19 mouse cellular contexts compared by ENCODE assay signal in genomic region chr5:91368061-91368565, GRCm38 (mm10). TPM values are rescaled to one million over a fixed set of nuclear protein-coding genes. Genes with fewer than 3 reads are reported as not detected.
DNase-seq lines count a peak whose midpoint lies in the region; ATAC-seq and TF ChIP-seq lines count a peak whose summit lies in the region.
"Had no signal": no experiment of that assay in that cellular context is flagged by ENCODE, and none has a peak within 500 bp of the region (broad histone marks: within the 10 kb centered on the region; RNA-seq: fewer than 3 reads in every experiment).

No protein-coding gene starts in this region.

- no peaks in the 10 kb centered on the region for H3K27me3 ChIP-seq in hindbrain, postnatal 0 days (ENCODE audit: insufficient read depth, low read length)
- H3K27me3 ChIP-seq in hindbrain, embryonic 12.5 days, result no peaks in the 10 kb centered on the region
- no peaks in the 10 kb centered on the region for H3K27me3 ChIP-seq in stomach, postnatal 0 days (ENCODE audit: control insufficient read depth, insufficient read depth, low read length)
- H3K27me3 ChIP-seq: midbrain, embryonic 13.5 days; Patski had no signal

- peaks cover 3% of the 10 kb centered on the region; the same call in 1 of the 2 replicates for H3K4me1 ChIP-seq in hindbrain, postnatal 0 days (ENCODE audit: insufficient read depth, low read length)
- H3K4me1 ChIP-seq in hindbrain, embryonic 12.5 days, result no peaks in the 10 kb centered on the region
- no peaks in the 10 kb centered on the region for H3K4me1 ChIP-seq in stomach, postnatal 0 days (replicated peaks; ENCODE audit: control insufficient read depth, insufficient read depth)
- H3K4me1 ChIP-seq: hindbrain, embryonic 10.5 days; midbrain, embryonic 13.5 days had no signal

- no peak overlapping the region for H3K4me3 ChIP-seq in hindbrain, postnatal 0 days (ENCODE audit: low read length)
- no peak overlapping the region for H3K4me3 ChIP-seq in hindbrain, embryonic 12.5 days
- H3K4me3 ChIP-seq in stomach, postnatal 0 days (ENCODE audit: low read depth, low read length), result no peak overlapping the region
- H3K4me3 ChIP-seq: hindbrain, embryonic 10.5 days; midbrain, embryonic 13.5 days had no signal

- H3K27ac ChIP-seq in hindbrain, postnatal 0 days, result no peak overlapping the region
- H3K27ac ChIP-seq in hindbrain, embryonic 12.5 days, result no peak overlapping the region
- H3K27ac ChIP-seq in stomach, postnatal 0 days (replicated peaks), result no peak overlapping the region
- H3K27ac ChIP-seq: hindbrain, embryonic 10.5 days; kidney, postnatal 0 days; midbrain, embryonic 13.5 days had no signal

- 76% methylated on average over 13 of the region's 13 CpGs for WGBS in hindbrain, postnatal 0 days
- WGBS in hindbrain, embryonic 12.5 days, result 95% methylated on average over 13 of the region's 13 CpGs
- 88% methylated on average over 13 of the region's 13 CpGs for WGBS in stomach, postnatal 0 days

- no peaks in the 10 kb centered on the region for H3K9me3 ChIP-seq in hindbrain, postnatal 0 days (ENCODE audit: low read length)
- no peaks in the 10 kb centered on the region for H3K9me3 ChIP-seq in hindbrain, embryonic 12.5 days (replicated peaks)
- H3K9me3 ChIP-seq in stomach, postnatal 0 days (ENCODE audit: control insufficient read depth, low read length), result no peaks in the 10 kb centered on the region
- H3K9me3 ChIP-seq: hindbrain, embryonic 10.5 days; midbrain, embryonic 13.5 days had no signal

- no peaks in the 10 kb centered on the region for H3K36me3 ChIP-seq in hindbrain, postnatal 0 days (ENCODE audit: insufficient read depth, low read length)
- no peaks in the 10 kb centered on the region for H3K36me3 ChIP-seq in hindbrain, embryonic 12.5 days
- H3K36me3 ChIP-seq in stomach, postnatal 0 days (ENCODE audit: control insufficient read depth, insufficient read depth, low read length), result no peaks in the 10 kb centered on the region
- H3K36me3 ChIP-seq: hindbrain, embryonic 10.5 days; midbrain, embryonic 13.5 days had no signal

- no peak overlapping the region for H3K9ac ChIP-seq in hindbrain, postnatal 0 days (replicated peaks; ENCODE audit: low read length)
- no peak overlapping the region for H3K9ac ChIP-seq in hindbrain, embryonic 12.5 days
- no peak overlapping the region for H3K9ac ChIP-seq in stomach, postnatal 0 days (ENCODE audit: low read length)
- H3K9ac ChIP-seq: lung, embryonic 14.5 days; midbrain, embryonic 13.5 days had no signal

- no peak for TF ChIP-seq CTCF in hindbrain, postnatal 0 days (IDR thresholded peaks at IDR 0.05; ENCODE audit: low read depth)
- TF ChIP-seq CTCF in stomach, postnatal 0 days (IDR thresholded peaks at IDR 0.05; ENCODE audit: low read depth), result no peak

- no peak for TF ChIP-seq EP300 in stomach, postnatal 0 days (optimal IDR thresholded peaks at IDR 0.05)

- DNase-seq in cerebellum, postnatal 25 days, result peak; percentile 17 to 47
- peak; percentile 23 for DNase-seq in hindbrain, postnatal 0 days (ENCODE audit: low spot score)
- DNase-seq in right cerebral cortex, postnatal 25 days, result peak; percentile 17
- DNase-seq in right cerebral cortex, postnatal 14 days, result no peak
- DNase-seq in stomach, postnatal 0 days (ENCODE audit: low spot score), result no peak
- DNase-seq in urinary bladder, postnatal 36 days (ENCODE audit: low spot score in 2 of 2), result no peak
- DNase-seq: cerebellum, adult 11 months; lung, embryonic 14.5 days; spleen, adult 18-20 months; thymus, postnatal 14 days had no signal

- no peak overlapping the region for H3K4me2 ChIP-seq in hindbrain, postnatal 0 days (ENCODE audit: low read depth, low read length)
- H3K4me2 ChIP-seq in hindbrain, embryonic 12.5 days (replicated peaks), result no peak overlapping the region
- H3K4me2 ChIP-seq in stomach, postnatal 0 days (replicated peaks; ENCODE audit: low read depth), result no peak overlapping the region
- H3K4me2 ChIP-seq: lung, embryonic 14.5 days; midbrain, embryonic 13.5 days had no signal

- ATAC-seq in cerebellum, adult (ENCODE audit: insufficient number of reproducible peaks, low FRiP score, low TSS enrichment), result no peak
- ATAC-seq in hindbrain, postnatal 0 days, result no peak
- ATAC-seq in hindbrain, embryonic 12.5 days (ENCODE audit: low FRiP score), result no peak
- no peak for ATAC-seq in stomach, postnatal 0 days (ENCODE audit: low FRiP score, low TSS enrichment)
- ATAC-seq: forebrain, embryonic 14.5 days; intestine, embryonic 16.5 days; midbrain, embryonic 13.5 days; Patski had no signal

RNA-seq across cellular contexts. Expression of gene Btc, which starts 34.7 kb away (rescaled TPM):
- 0.14 and 0.58 TPM in 2 replicates for total RNA-seq in hindbrain, postnatal 0 days (2014; rRNA removed)
- polyA plus RNA-seq in hindbrain, postnatal 0 days (2015; fragmentation: Nextera tagmentation; extraction: Ambion mirVana), result 0.15 and 0.19 TPM in 2 replicates
- 0.26 and 0.84 TPM in 2 replicates for polyA plus RNA-seq in hindbrain, embryonic 12.5 days (2016; fragmentation: Nextera tagmentation; extraction: Ambion mirVana)
- polyA plus RNA-seq in stomach, postnatal 0 days (2015; fragmentation: Nextera tagmentation; extraction: Ambion mirVana), result 15.6 and 16.5 TPM in 2 replicates
- total RNA-seq: granulocyte monocyte progenitor cell, adult 5-6 weeks had no signal
- polyA plus RNA-seq: midbrain, embryonic 13.5 days had no signal

Comparison
In these comparisons a context has a peak if more than half of its experiments do, and no peak if none do; other contexts are left out.
1. DNase-seq: peak in cerebellum, postnatal 25 days (2 of 2), hindbrain, postnatal 0 days (single experiment) and right cerebral cortex, postnatal 25 days (single experiment); none in right cerebral cortex, postnatal 14 days (single experiment), stomach, postnatal 0 days (single experiment) and urinary bladder, postnatal 36 days (0 of 2).